Mouse (Mus musculus): ENCODE results near the gene Mrps23. TPM values are rescaled to one million over a fixed set of nuclear protein-coding genes. Genes with fewer than 3 reads are reported as not detected.
A peak's percentile ranks its signal among the peaks of the same experiment; 100 is the strongest.

Gene Mrps23
- 64.6 to 115 TPM (median 69.1 TPM) in 3 replicates for total RNA-seq (2017)

GRCm38 (mm10) chr11:88203712-88204532 lies at the start of gene Mrps23:
TSS of gene Mrps23 (plus strand) at chr11:88204388.
- ATAC-seq (replicated peaks; ENCODE audit: insufficient number of reproducible peaks, low FRiP score, low TSS enrichment, poor library complexity, severe bottlenecking): peak; percentile 95

DNA sequence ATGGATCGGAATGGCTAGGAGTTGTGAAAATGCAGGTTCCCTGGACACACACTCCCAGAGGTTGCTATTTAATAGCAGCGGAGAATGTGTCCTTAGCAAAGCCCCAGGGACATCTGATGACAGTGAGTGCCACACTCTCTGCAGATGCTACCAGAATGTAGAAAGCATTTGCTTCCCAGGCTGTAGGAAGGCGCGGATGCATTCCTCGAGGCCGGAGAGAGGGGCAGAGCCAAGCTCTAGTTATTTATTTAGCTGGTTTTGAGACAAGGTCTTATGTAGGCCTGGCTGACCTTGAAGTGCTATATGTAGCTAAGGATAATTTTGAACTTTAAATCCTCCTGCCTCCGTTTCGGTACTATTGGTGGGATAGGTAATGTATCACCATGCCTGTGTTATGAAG lies 49.7 kb upstream of the Mrps23 start:
- no peak for ATAC-seq (replicated peaks; ENCODE audit: insufficient number of reproducible peaks, low FRiP score, low TSS enrichment, poor library complexity, severe bottlenecking)

DNA sequence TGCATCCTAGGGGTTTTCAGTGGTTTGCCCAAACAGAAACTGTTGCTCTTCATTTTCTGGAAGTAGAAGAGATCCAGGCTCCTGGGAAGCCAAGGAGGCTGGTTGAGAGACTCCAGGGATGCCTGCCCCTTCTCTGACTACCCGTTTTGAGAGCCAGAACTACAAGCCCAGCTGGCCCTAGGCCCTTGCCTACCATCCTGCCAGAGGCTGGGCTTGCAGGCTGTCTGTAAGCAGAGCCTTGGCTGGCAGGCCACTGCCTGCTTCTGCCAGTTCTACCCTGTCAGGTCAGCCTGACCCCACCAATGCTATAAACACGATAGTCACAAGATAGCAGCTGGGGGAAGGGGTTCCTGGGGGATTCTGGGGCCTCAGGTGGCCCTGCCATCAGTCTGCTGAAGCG lies 48.7 kb upstream of the Mrps23 start:
- ATAC-seq (replicated peaks; ENCODE audit: insufficient number of reproducible peaks, low FRiP score, low TSS enrichment, poor library complexity, severe bottlenecking): no peak

DNA sequence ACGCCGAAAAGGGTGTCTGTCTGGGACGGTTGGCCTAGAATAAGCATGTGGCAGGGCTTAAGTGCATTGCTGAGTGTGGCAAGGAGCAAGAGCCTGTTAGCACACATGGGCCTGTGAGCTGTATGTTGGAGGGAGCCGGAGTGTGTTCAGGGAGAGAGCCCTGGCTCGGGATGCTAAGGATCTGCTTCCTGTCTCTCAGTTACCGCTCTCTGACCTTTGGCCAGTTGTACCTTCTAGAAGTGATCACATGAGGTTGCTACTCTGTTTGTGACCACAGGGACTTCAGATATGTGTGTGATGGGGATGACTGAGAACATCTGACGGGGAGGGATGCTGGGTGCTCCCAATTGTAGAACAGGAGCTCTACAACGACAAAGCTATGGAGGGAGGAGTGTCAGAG lies 48.2 kb upstream of the Mrps23 start:
- ATAC-seq (replicated peaks; ENCODE audit: insufficient number of reproducible peaks, low FRiP score, low TSS enrichment, poor library complexity, severe bottlenecking): no peak

- ATAC-seq (replicated peaks; ENCODE audit: insufficient number of reproducible peaks, low FRiP score, low TSS enrichment, poor library complexity, severe bottlenecking): no peak
Observed at GRCm38 (mm10) chr11:88156403-88156802, 47.8 kb upstream of the Mrps23 start.

DNA sequence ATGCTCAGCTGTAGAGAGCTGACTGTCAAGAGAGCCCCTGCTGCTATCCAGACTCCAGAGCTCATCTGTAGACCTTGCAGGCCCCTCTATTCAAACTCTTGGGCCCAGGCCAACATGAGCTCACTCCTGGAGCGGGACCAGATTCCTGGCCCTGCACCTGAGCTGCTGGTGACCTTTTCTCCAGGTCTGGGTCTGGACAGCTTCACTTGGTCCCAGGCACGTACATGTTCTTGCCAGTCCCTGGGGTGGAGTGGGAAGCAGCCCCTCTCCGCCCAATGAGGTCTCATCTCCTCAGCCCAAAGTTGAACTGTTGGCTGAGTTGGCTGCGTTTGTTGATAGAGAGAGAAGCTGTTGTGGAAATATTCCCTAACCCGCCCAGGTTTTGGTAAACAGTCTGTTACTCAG lies 45.3 kb upstream of the Mrps23 start:
- no peak for ATAC-seq (replicated peaks; ENCODE audit: insufficient number of reproducible peaks, low FRiP score, low TSS enrichment, poor library complexity, severe bottlenecking)

DNA sequence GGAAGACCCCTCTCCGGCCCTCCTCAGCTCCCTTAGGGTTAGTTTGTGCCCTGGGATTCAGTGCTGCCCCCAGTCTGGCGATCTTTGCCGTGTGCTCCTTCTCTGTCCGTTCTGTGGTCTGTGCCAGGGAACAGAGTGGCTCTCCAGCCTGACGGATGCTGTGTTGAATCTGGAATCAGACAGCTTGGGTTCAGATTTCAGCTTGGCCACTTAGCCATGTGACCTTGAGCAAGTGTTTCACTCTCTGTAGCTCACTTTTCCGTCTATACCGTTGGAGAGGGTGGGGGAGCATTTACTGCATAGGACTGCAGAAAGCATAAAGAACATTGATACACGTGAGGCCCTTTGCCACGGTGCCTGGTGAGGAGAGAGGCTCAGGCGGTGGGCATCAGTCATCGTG lies 44.8 kb upstream of the Mrps23 start:
- no peak for ATAC-seq (replicated peaks; ENCODE audit: insufficient number of reproducible peaks, low FRiP score, low TSS enrichment, poor library complexity, severe bottlenecking)

GRCm38 (mm10) chr11:88160316-88160715 lies 43.9 kb upstream of the Mrps23 start:
- ATAC-seq (replicated peaks; ENCODE audit: insufficient number of reproducible peaks, low FRiP score, low TSS enrichment, poor library complexity, severe bottlenecking): no peak

- 0 out of 2 replicates have a peak, but pooled peaks have one; percentile 47 for ATAC-seq (replicated peaks; ENCODE audit: insufficient number of reproducible peaks, low FRiP score, low TSS enrichment, poor library complexity, severe bottlenecking)
Observed at GRCm38 (mm10) chr11:88161051-88161581, 43.1 kb upstream of the Mrps23 start.

GRCm38 (mm10) chr11:88161651-88162362 lies 42.4 kb upstream of the Mrps23 start:
- peak; percentile 71 for ATAC-seq (replicated peaks; ENCODE audit: insufficient number of reproducible peaks, low FRiP score, low TSS enrichment, poor library complexity, severe bottlenecking)

DNA sequence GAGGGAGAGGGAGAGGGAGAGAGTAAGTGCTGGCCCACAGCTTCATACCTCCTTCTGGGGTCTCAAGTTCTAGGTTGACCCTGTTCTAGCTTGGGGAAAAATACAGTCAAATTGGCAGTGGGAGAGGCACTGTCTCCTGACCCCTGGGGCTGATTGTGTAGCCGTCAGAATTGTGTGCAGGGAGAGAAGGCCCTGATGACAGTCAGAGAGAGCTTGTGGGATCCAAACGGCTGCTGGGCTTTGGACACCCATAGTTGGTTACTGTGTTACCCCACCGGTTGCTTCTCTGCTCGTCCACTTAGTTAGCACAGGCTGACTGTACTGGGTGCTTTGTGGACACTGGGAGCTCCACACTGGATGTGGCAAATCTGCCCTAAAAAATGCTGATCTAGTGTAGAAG lies 41.4 kb upstream of the Mrps23 start:
- ATAC-seq (replicated peaks; ENCODE audit: insufficient number of reproducible peaks, low FRiP score, low TSS enrichment, poor library complexity, severe bottlenecking): no peak

DNA sequence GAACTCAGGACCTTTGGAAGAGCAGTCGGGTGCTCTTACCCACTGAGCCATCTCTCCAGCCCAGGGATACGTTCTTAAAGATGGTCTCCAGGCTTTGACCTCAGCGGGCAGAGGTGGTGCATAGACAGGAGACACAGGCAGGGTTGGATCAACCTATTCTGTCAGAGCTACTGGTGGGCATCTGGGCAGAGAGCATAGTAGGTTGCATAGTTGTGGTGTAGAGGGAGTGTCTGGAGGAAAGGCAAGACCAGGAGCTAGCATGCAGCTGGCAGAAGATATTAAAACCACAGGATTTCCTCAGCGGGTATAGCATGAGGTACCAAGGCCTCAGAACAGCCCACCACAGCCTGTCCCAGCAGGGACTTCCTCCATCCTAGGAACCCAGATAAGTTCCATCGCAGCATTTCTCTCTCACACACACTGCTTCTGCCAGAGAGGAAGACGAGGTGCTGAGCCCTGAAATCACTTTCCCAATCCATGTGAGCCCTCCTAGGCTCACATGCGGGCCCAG lies 39.9 kb upstream of the Mrps23 start:
- ATAC-seq (replicated peaks; ENCODE audit: insufficient number of reproducible peaks, low FRiP score, low TSS enrichment, poor library complexity, severe bottlenecking): no peak

DNA sequence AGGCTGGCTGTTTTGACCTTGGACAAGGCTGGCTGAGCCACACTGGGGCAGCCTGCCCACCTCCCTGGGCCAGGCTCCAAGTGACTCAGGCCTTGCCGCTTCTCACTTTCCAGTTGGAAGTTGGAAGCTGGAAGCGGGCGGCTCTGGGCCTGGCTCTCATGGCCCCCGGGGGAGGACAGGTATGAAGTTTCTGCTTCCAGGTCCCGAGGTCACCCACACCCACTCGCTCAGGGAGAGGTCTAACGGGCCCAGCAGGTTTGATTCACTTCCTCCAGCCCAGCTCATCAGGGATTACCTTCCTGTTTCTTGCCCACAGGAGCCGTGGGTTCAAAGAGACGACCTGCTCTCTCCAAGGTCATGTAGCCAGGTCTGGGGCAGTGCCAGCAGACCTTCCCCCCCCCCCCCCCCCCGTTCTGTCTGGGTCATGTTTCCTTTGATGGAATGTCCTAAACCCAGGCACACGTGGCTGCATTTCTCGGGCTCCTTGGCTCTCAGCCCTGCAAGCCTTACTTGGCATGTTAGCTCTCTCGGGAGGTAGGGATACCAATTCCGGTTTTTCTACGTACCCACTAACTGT lies 39.3 kb upstream of the Mrps23 start:
- ATAC-seq (replicated peaks; ENCODE audit: insufficient number of reproducible peaks, low FRiP score, low TSS enrichment, poor library complexity, severe bottlenecking): no peak

- no peak for ATAC-seq (replicated peaks; ENCODE audit: insufficient number of reproducible peaks, low FRiP score, low TSS enrichment, poor library complexity, severe bottlenecking)
Observed at GRCm38 (mm10) chr11:88165683-88166364, 38.4 kb upstream of the Mrps23 start.

DNA sequence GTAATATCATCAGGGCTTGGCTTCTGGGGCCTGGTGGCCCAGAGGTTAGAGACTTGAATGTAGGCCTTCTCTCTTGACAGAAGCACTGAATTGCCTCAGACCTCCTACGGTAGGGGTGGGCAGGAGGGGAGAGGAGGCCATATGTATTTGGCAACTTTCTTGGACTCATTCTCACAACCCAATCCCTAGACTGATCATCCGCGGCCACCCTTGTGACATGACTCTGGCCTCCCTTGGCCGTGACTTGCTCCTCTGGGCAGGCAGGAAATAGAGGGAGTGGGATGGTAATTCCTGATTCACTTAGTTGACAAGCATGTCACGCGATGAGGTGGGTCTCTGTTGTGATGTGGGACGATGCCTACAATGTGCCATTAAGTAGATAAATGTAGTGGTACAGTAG lies 37.7 kb upstream of the Mrps23 start:
- ATAC-seq (replicated peaks; ENCODE audit: insufficient number of reproducible peaks, low FRiP score, low TSS enrichment, poor library complexity, severe bottlenecking): no peak

GRCm38 (mm10) chr11:88168611-88169010 lies 35.6 kb upstream of the Mrps23 start:
- no peak for ATAC-seq (replicated peaks; ENCODE audit: insufficient number of reproducible peaks, low FRiP score, low TSS enrichment, poor library complexity, severe bottlenecking)

GRCm38 (mm10) chr11:88169531-88170040 lies 34.6 kb upstream of the Mrps23 start:
- ATAC-seq (replicated peaks; ENCODE audit: insufficient number of reproducible peaks, low FRiP score, low TSS enrichment, poor library complexity, severe bottlenecking): no peak

DNA sequence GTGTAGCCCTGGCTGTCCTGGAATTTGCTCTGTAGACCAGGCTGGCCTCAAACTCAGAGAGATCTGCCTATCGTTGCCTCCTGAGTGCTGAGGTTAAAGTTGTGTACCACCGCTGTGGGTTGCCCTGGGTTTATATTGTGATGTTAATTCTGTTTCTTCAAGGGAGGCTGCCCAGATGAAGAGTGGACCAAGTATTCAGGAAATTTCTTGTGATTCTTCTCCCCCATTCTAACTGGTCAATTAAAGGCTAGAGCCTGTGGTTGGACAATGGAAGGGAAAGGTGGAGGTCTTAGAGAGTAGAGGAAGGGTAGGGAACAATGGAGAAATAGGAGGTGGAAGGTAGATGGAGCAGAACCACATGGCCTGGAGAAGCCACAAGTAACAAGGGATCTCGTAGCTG lies 33.6 kb upstream of the Mrps23 start:
- no peak for ATAC-seq (replicated peaks; ENCODE audit: insufficient number of reproducible peaks, low FRiP score, low TSS enrichment, poor library complexity, severe bottlenecking)

Measured in monocyte, adult 5-6 weeks (primary cell).